Mouse (Mus musculus) thymus, postnatal 14 days (tissue): ENCODE results near the gene Icam4.
"Not testable (repeated sequence)": the region's sequence is repeated elsewhere in the genome, so short reads cannot be mapped to it uniquely, and the experiment has no call there.

Experiments
- DNase-seq: peaks from one replicate; pipeline ENCODE4 v3.0.0; 2021

Icam4 gene

GRCm38 (mm10) chr9:21036161-21036560, 7.0 kb downstream of the Icam4 start:
- DNase-seq, result no peak

GRCm38 (mm10) chr9:21036666-21037065, 7.5 kb downstream of the Icam4 start:
- no peak for DNase-seq

- DNase-seq, result no peak
Observed at GRCm38 (mm10) chr9:21037481-21037891, 8.3 kb downstream of the Icam4 start.

- no peak for DNase-seq
Observed at GRCm38 (mm10) chr9:21039779-21040178, 10.6 kb downstream of the Icam4 start.

- no peak for DNase-seq
Observed at GRCm38 (mm10) chr9:21041308-21041707, 12.1 kb downstream of the Icam4 start.

GRCm38 (mm10) chr9:21043563-21043962, 14.4 kb downstream of the Icam4 start:
- DNase-seq, result no peak

- DNase-seq, result not testable (repeated sequence)
Observed at GRCm38 (mm10) chr9:21044785-21045184, 15.6 kb downstream of the Icam4 start.

GRCm38 (mm10) chr9:21045235-21045634, 16.1 kb downstream of the Icam4 start:
- no peak for DNase-seq

- DNase-seq, result no peak
Observed at GRCm38 (mm10) chr9:21051578-21051977, 22.4 kb downstream of the Icam4 start.

GRCm38 (mm10) chr9:21062928-21063327, 33.8 kb downstream of the Icam4 start:
- DNase-seq, result no peak

GRCm38 (mm10) chr9:21067006-21067684, 38.0 kb downstream of the Icam4 start, which contains the start of gene Zglp1:
TSS of gene Zglp1 (minus strand) at chr9:21067093.
- DNase-seq, result no peak

GRCm38 (mm10) chr9:21072641-21073040, 43.5 kb downstream of the Icam4 start:
- DNase-seq, result no peak

- DNase-seq, result peak; percentile 85
Observed at GRCm38 (mm10) chr9:21073044-21073840, 44.1 kb downstream of the Icam4 start, which contains the start of the genes Gm49373 and Fdx1l. TSS of gene Gm49373 (minus strand) at chr9:21073096. TSS of gene Fdx1l (minus strand) at chr9:21073614.

GRCm38 (mm10) chr9:21074173-21074572, 45.0 kb downstream of the Icam4 start:
- DNase-seq, result no peak

GRCm38 (mm10) chr9:21075625-21076024, 46.5 kb downstream of the Icam4 start:
- DNase-seq, result no peak
